Mouse (Mus musculus) neural tube, embryonic 10.5 days (tissue): ENCODE data around the gene Olfr1195.
"Not testable (repeated sequence)": the region's sequence is repeated elsewhere in the genome, so short reads cannot be mapped to it uniquely, and the experiment has no call there.

Experiments
- DNase-seq: peaks from one replicate; pipeline ENCODE4 v3.0.0-alpha.2; 2017; ENCODE audit warnings: low spot score; ENCODE audit errors: extremely low spot score

Olfr1195 gene

GRCm38 (mm10) chr2:88689087-88689486 is at the start of gene Olfr1195:
Gene Olfr1195 (minus strand): TSS chr2:88689187.
- DNase-seq: no peak

- DNase-seq: no peak
Measured at GRCm38 (mm10) chr2:88732266-88732665, 43.3 kb upstream of the Olfr1195 start, which contains the start of gene Olfr1197. Gene Olfr1197 (minus strand): TSS chr2:88732366.

- DNase-seq: no peak
Measured at GRCm38 (mm10) chr2:88704497-88704896, 15.5 kb upstream of the Olfr1195 start, which contains the start of gene Olfr1196. Gene Olfr1196 (minus strand): TSS chr2:88704597.

- DNase-seq: not testable (repeated sequence)
Measured at GRCm38 (mm10) chr2:88675328-88675727, 13.7 kb downstream of the Olfr1195 start, which contains the start of gene Olfr1193. Gene Olfr1193 (plus strand): TSS chr2:88675628.

GRCm38 (mm10) chr2:88648209-88648608 is 40.8 kb downstream of the Olfr1195 start, which contains the start of gene Olfr1192-ps1:
Gene Olfr1192-ps1 (plus strand): TSS chr2:88648509.
- no peak for DNase-seq

GRCm38 (mm10) chr2:88640242-88640641 is 48.7 kb downstream of the Olfr1195 start, which contains the start of gene Olfr1191-ps1:
Gene Olfr1191-ps1 (plus strand): TSS chr2:88640542.
- DNase-seq: not testable (repeated sequence)
